Mouse (Mus musculus): ENCODE measurements around the gene Unc13d. TPM values are rescaled to one million over a fixed set of nuclear protein-coding genes. Genes with fewer than 3 reads are reported as not detected.

Unc13d gene
- polyA plus RNA-seq, 1 experiment, result 2.4 TPM

GRCm38 (mm10) chr11:116042372-116043138 lies 35.2 kb downstream of the Unc13d start:
- no peak overlapping the region for H3K27ac ChIP-seq (ENCODE audit: insufficient read depth, low read depth, low read length)
- H3K36me3 ChIP-seq (ENCODE audit: control insufficient read depth, insufficient read depth, low read length), result no peaks in the 10 kb centered on the region
- no peak for DNase-seq
- H3K4me1 ChIP-seq (ENCODE audit: control insufficient read depth, insufficient read depth, low read length), result peaks cover 6% of the 10 kb centered on the region
- H3K27me3 ChIP-seq (replicated peaks; ENCODE audit: control insufficient read depth, insufficient read depth, low read length), result no peaks in the 10 kb centered on the region
- TF ChIP-seq CTCF (conservative IDR thresholded peaks at IDR 0.05; ENCODE audit: insufficient read depth, insufficient read length, low read depth, low read length) (no peak), POLR2A (IDR thresholded peaks at IDR 0.05; ENCODE audit: low read depth, low read length) (no peak)
- H3K4me3 ChIP-seq (ENCODE audit: insufficient read depth, low read depth, low read length), result no peak overlapping the region
- WGBS, result 40% methylated on average over 5 of the region's 5 CpGs

GRCm38 (mm10) chr11:116041833-116042232 lies 35.9 kb downstream of the Unc13d start:
- no peak for DNase-seq
- H3K4me3 ChIP-seq (ENCODE audit: insufficient read depth, low read depth, low read length), result no peak overlapping the region
- H3K27ac ChIP-seq (ENCODE audit: insufficient read depth, low read depth, low read length), result no peak overlapping the region
- no peaks in the 10 kb centered on the region for H3K36me3 ChIP-seq (ENCODE audit: control insufficient read depth, insufficient read depth, low read length)
- WGBS, result 99% methylated on average over 2 of the region's 2 CpGs
- no peak for TF ChIP-seq CTCF (conservative IDR thresholded peaks at IDR 0.05; ENCODE audit: insufficient read depth, insufficient read length, low read depth, low read length)
- no peak for TF ChIP-seq POLR2A (IDR thresholded peaks at IDR 0.05; ENCODE audit: low read depth, low read length)
- no peaks in the 10 kb centered on the region for H3K27me3 ChIP-seq (replicated peaks; ENCODE audit: control insufficient read depth, insufficient read depth, low read length)
- peaks cover 6% of the 10 kb centered on the region for H3K4me1 ChIP-seq (ENCODE audit: control insufficient read depth, insufficient read depth, low read length)

- Histone ChIP-seq H3K27ac (ENCODE audit: insufficient read depth, low read depth, low read length) (no peak overlapping the region), H3K27me3 (replicated peaks; ENCODE audit: control insufficient read depth, insufficient read depth, low read length) (no peaks in the 10 kb centered on the region), H3K36me3 (ENCODE audit: control insufficient read depth, insufficient read depth, low read length) (no peaks in the 10 kb centered on the region), H3K4me3 (ENCODE audit: insufficient read depth, low read depth, low read length) (no peak overlapping the region), H3K4me1 (ENCODE audit: control insufficient read depth, insufficient read depth, low read length) (peaks cover 6% of the 10 kb centered on the region)
- WGBS, result 42% methylated on average over 6 of the region's 6 CpGs
- TF ChIP-seq POLR2A (IDR thresholded peaks at IDR 0.05; ENCODE audit: low read depth, low read length) (no peak), CTCF (conservative IDR thresholded peaks at IDR 0.05; ENCODE audit: insufficient read depth, insufficient read length, low read depth, low read length) (no peak)
- no peak for DNase-seq
Measured at GRCm38 (mm10) chr11:116040593-116040992, 37.2 kb downstream of the Unc13d start.

- 84% methylated on average over 9 of the region's 9 CpGs for WGBS
- no peak for DNase-seq
- H3K4me3 ChIP-seq (ENCODE audit: insufficient read depth, low read depth, low read length), result no peak overlapping the region
- H3K36me3 ChIP-seq (ENCODE audit: control insufficient read depth, insufficient read depth, low read length), result no peaks in the 10 kb centered on the region
- H3K27me3 ChIP-seq (replicated peaks; ENCODE audit: control insufficient read depth, insufficient read depth, low read length), result no peaks in the 10 kb centered on the region
- H3K27ac ChIP-seq (ENCODE audit: insufficient read depth, low read depth, low read length), result no peak overlapping the region
- TF ChIP-seq CTCF (conservative IDR thresholded peaks at IDR 0.05; ENCODE audit: insufficient read depth, insufficient read length, low read depth, low read length) (no peak), POLR2A (IDR thresholded peaks at IDR 0.05; ENCODE audit: low read depth, low read length) (no peak)
- peaks cover 6% of the 10 kb centered on the region for H3K4me1 ChIP-seq (ENCODE audit: control insufficient read depth, insufficient read depth, low read length)
Measured at GRCm38 (mm10) chr11:116037826-116038225, 39.9 kb downstream of the Unc13d start.

GRCm38 (mm10) chr11:116036671-116037070 lies 41.1 kb downstream of the Unc13d start:
- Histone ChIP-seq H3K4me1 (ENCODE audit: control insufficient read depth, insufficient read depth, low read length) (peaks cover 7% of the 10 kb centered on the region), H3K4me3 (ENCODE audit: insufficient read depth, low read depth, low read length) (no peak overlapping the region), H3K36me3 (ENCODE audit: control insufficient read depth, insufficient read depth, low read length) (no peaks in the 10 kb centered on the region), H3K27ac (ENCODE audit: insufficient read depth, low read depth, low read length) (no peak overlapping the region), H3K27me3 (replicated peaks; ENCODE audit: control insufficient read depth, insufficient read depth, low read length) (no peaks in the 10 kb centered on the region)
- WGBS, result 67% methylated on average over 3 of the region's 3 CpGs
- no peak for DNase-seq
- TF ChIP-seq CTCF (conservative IDR thresholded peaks at IDR 0.05; ENCODE audit: insufficient read depth, insufficient read length, low read depth, low read length) (no peak), POLR2A (IDR thresholded peaks at IDR 0.05; ENCODE audit: low read depth, low read length) (no peak)

- Histone ChIP-seq H3K36me3 (ENCODE audit: control insufficient read depth, insufficient read depth, low read length) (no peaks in the 10 kb centered on the region), H3K27ac (ENCODE audit: insufficient read depth, low read depth, low read length) (no peak overlapping the region), H3K4me3 (ENCODE audit: insufficient read depth, low read depth, low read length) (no peak overlapping the region), H3K27me3 (replicated peaks; ENCODE audit: control insufficient read depth, insufficient read depth, low read length) (no peaks in the 10 kb centered on the region), H3K4me1 (ENCODE audit: control insufficient read depth, insufficient read depth, low read length) (peaks cover 8% of the 10 kb centered on the region; the same call in 1 of the 2 replicates)
- 93% methylated on average over 6 of the region's 6 CpGs for WGBS
- no peak for DNase-seq
- no peak for TF ChIP-seq POLR2A (IDR thresholded peaks at IDR 0.05; ENCODE audit: low read depth, low read length)
- TF ChIP-seq CTCF (conservative IDR thresholded peaks at IDR 0.05; ENCODE audit: insufficient read depth, insufficient read length, low read depth, low read length), result no peak
Measured at GRCm38 (mm10) chr11:116034584-116034983, 43.2 kb downstream of the Unc13d start.

GRCm38 (mm10) chr11:116030898-116031845 lies 46.6 kb downstream of the Unc13d start:
- TF ChIP-seq CTCF (conservative IDR thresholded peaks at IDR 0.05; ENCODE audit: insufficient read depth, insufficient read length, low read depth, low read length), result no peak
- TF ChIP-seq POLR2A (IDR thresholded peaks at IDR 0.05; ENCODE audit: low read depth, low read length), result no peak
- DNase-seq, result no peak
- 23% methylated on average over 14 of the region's 14 CpGs for WGBS

More at GRCm38 (mm10) chr11:116030898-116031845, 46.6 kb downstream of the Unc13d start:
- Histone ChIP-seq H3K4me3 (ENCODE audit: insufficient read depth, low read depth, low read length) (peak overlapping the region; percentile 65), H3K4me1 (ENCODE audit: control insufficient read depth, insufficient read depth, low read length) (peaks cover 8% of the 10 kb centered on the region; the same call in 1 of the 2 replicates), H3K36me3 (ENCODE audit: control insufficient read depth, insufficient read depth, low read length) (no peaks in the 10 kb centered on the region), H3K27me3 (replicated peaks; ENCODE audit: control insufficient read depth, insufficient read depth, low read length) (no peaks in the 10 kb centered on the region), H3K27ac (ENCODE audit: insufficient read depth, low read depth, low read length) (peak overlapping the region; percentile 98)
